Mouse (Mus musculus): Measurements from ENCODE around the gene Zfp36. TPM values are rescaled to one million over a fixed set of nuclear protein-coding genes. Genes with fewer than 3 reads are reported as not detected.

The Zfp36 gene
- polyA plus RNA-seq, 1 experiment from 2014 or later = 21.4 TPM

- Histone ChIP-seq H3K36me3 (peaks cover 10% of the 10 kb centered on the region), H3K4me2 (peak overlapping the region; percentile 70), H3K9ac (no peak overlapping the region), H3K27ac (peak overlapping the region; percentile 100), H3K27me3 (replicated peaks) (no peaks in the 10 kb centered on the region), H3K4me3 (replicated peaks) (peak overlapping the region; percentile 41; the same call in 1 of the 2 replicates), H3K9me3 (no peaks in the 10 kb centered on the region), H3K4me1 (peaks cover 49% of the 10 kb centered on the region)
- 30% methylated on average over 12 of the region's 12 CpGs for WGBS
- peak; percentile 4; the same call in 1 of the 2 replicates for ATAC-seq (ENCODE audit: insufficient read depth, low FRiP score, low read depth)
These were observed 2.4 kb upstream of the Zfp36 start for GRCm38 (mm10) chr7:28382347-28382951.

- Histone ChIP-seq H3K27me3 (replicated peaks) (no peaks in the 10 kb centered on the region), H3K9me3 (no peaks in the 10 kb centered on the region), H3K4me1 (peaks cover 54% of the 10 kb centered on the region), H3K9ac (peak overlapping the region; percentile 32; the same call in 1 of the 2 replicates), H3K4me2 (peak overlapping the region; percentile 70), H3K4me3 (replicated peaks) (peak overlapping the region; percentile 41), H3K36me3 (peaks cover 13% of the 10 kb centered on the region), H3K27ac (peak overlapping the region; percentile 100)
- under 1% methylated on average over 20 of the region's 20 CpGs for WGBS
- peak; percentile 63 for ATAC-seq (ENCODE audit: insufficient read depth, low FRiP score, low read depth)
These were observed 1.9 kb upstream of the Zfp36 start for GRCm38 (mm10) chr7:28381938-28382337.

GRCm38 (mm10) chr7:28381017-28381790, 1.2 kb upstream of the Zfp36 start:
- Histone ChIP-seq H3K9me3 (no peaks in the 10 kb centered on the region), H3K27me3 (replicated peaks) (no peaks in the 10 kb centered on the region), H3K4me1 (peaks cover 57% of the 10 kb centered on the region), H3K4me2 (peak overlapping the region; percentile 70), H3K36me3 (peaks cover 13% of the 10 kb centered on the region), H3K4me3 (replicated peaks) (peak overlapping the region; percentile 41), H3K27ac (peak overlapping the region; percentile 100), H3K9ac (peak overlapping the region; percentile 32; the same call in 1 of the 2 replicates)
- ATAC-seq (ENCODE audit: insufficient read depth, low FRiP score, low read depth) = peak; percentile 25
- 2% methylated on average over 30 of the region's 30 CpGs for WGBS

GRCm38 (mm10) chr7:28378769-28379651, 1.0 kb downstream of the Zfp36 start:
- peak overlapping the region; percentile 74 for H3K4me3 ChIP-seq (replicated peaks)
- H3K4me1 ChIP-seq = peaks cover 55% of the 10 kb centered on the region
- peak; percentile 28; the same call in 1 of the 2 replicates for ATAC-seq (ENCODE audit: insufficient read depth, low FRiP score, low read depth)
- H3K27me3 ChIP-seq (replicated peaks) = no peaks in the 10 kb centered on the region
- H3K9ac ChIP-seq = peak overlapping the region; percentile 89
- under 1% methylated on average over 53 of the region's 53 CpGs for WGBS
- H3K36me3 ChIP-seq = peaks cover 8% of the 10 kb centered on the region; the same call in 1 of the 2 replicates
- H3K4me2 ChIP-seq = peak overlapping the region; percentile 82
- H3K9me3 ChIP-seq = no peaks in the 10 kb centered on the region
- H3K27ac ChIP-seq = peak overlapping the region; percentile 100

GRCm38 (mm10) chr7:28378066-28378690, 1.9 kb downstream of the Zfp36 start:
- no peak for ATAC-seq (ENCODE audit: insufficient read depth, low FRiP score, low read depth)
- Histone ChIP-seq H3K4me2 (peak overlapping the region; percentile 82), H3K4me3 (replicated peaks) (peak overlapping the region; percentile 74), H3K27ac (peak overlapping the region; percentile 100), H3K4me1 (peaks cover 57% of the 10 kb centered on the region), H3K9me3 (no peaks in the 10 kb centered on the region), H3K27me3 (replicated peaks) (no peaks in the 10 kb centered on the region), H3K9ac (peak overlapping the region; percentile 89), H3K36me3 (peaks cover 8% of the 10 kb centered on the region; the same call in 1 of the 2 replicates)
- WGBS = 25% methylated on average over 32 of the region's 32 CpGs

- H3K4me3 ChIP-seq (replicated peaks) = peak overlapping the region; percentile 74
- H3K4me1 ChIP-seq = peaks cover 49% of the 10 kb centered on the region
- no peaks in the 10 kb centered on the region for H3K9me3 ChIP-seq
- WGBS = 59% methylated on average over 18 of the region's 18 CpGs
- H3K4me2 ChIP-seq = peak overlapping the region; percentile 82
- peak overlapping the region; percentile 89 for H3K9ac ChIP-seq
- peak overlapping the region; percentile 100 for H3K27ac ChIP-seq
- H3K27me3 ChIP-seq (replicated peaks) = no peaks in the 10 kb centered on the region
- peaks cover 8% of the 10 kb centered on the region; the same call in 1 of the 2 replicates for H3K36me3 ChIP-seq
- no peak for ATAC-seq (ENCODE audit: insufficient read depth, low FRiP score, low read depth)
These were observed 2.6 kb downstream of the Zfp36 start for GRCm38 (mm10) chr7:28377190-28378065.

- Histone ChIP-seq H3K27me3 (replicated peaks) (no peaks in the 10 kb centered on the region), H3K4me3 (replicated peaks) (peak overlapping the region; percentile 32), H3K9ac (peak overlapping the region; percentile 50; the same call in 1 of the 2 replicates), H3K4me1 (peaks cover 40% of the 10 kb centered on the region), H3K4me2 (peak overlapping the region; percentile 82), H3K27ac (peak overlapping the region; percentile 100), H3K36me3 (peaks cover 8% of the 10 kb centered on the region; the same call in 1 of the 2 replicates), H3K9me3 (no peaks in the 10 kb centered on the region)
- WGBS = 2% methylated on average over 30 of the region's 30 CpGs
- ATAC-seq (ENCODE audit: insufficient read depth, low FRiP score, low read depth) = peak; percentile 10; the same call in 1 of the 2 replicates
These were observed 3.9 kb downstream of the Zfp36 start for GRCm38 (mm10) chr7:28376011-28376771.

- Histone ChIP-seq H3K9ac (peak overlapping the region; percentile 50; the same call in 1 of the 2 replicates), H3K4me1 (peaks cover 40% of the 10 kb centered on the region), H3K4me2 (peak overlapping the region; percentile 82), H3K9me3 (no peaks in the 10 kb centered on the region), H3K27me3 (replicated peaks) (no peaks in the 10 kb centered on the region), H3K27ac (peak overlapping the region; percentile 100), H3K36me3 (peaks cover 8% of the 10 kb centered on the region; the same call in 1 of the 2 replicates), H3K4me3 (replicated peaks) (peak overlapping the region; percentile 32)
- under 1% methylated on average over 34 of the region's 36 CpGs for WGBS
- ATAC-seq (ENCODE audit: insufficient read depth, low FRiP score, low read depth) = peak; percentile 45
These were observed 4.7 kb downstream of the Zfp36 start for GRCm38 (mm10) chr7:28375176-28375921.

- Histone ChIP-seq H3K4me3 (replicated peaks) (peak overlapping the region; percentile 32; the same call in 1 of the 2 replicates), H3K36me3 (peaks cover 8% of the 10 kb centered on the region), H3K4me1 (peaks cover 45% of the 10 kb centered on the region), H3K27me3 (replicated peaks) (no peaks in the 10 kb centered on the region), H3K27ac (peak overlapping the region; percentile 100), H3K4me2 (peak overlapping the region; percentile 82), H3K9me3 (no peaks in the 10 kb centered on the region), H3K9ac (no peak overlapping the region)
- ATAC-seq (ENCODE audit: insufficient read depth, low FRiP score, low read depth) = no peak
- WGBS = 65% methylated on average over 10 of the region's 10 CpGs
These were observed 5.4 kb downstream of the Zfp36 start for GRCm38 (mm10) chr7:28374647-28375046.
